10 mouse cellular contexts compared by ENCODE assay signal in genomic region chr7:125427492-125428090, GRCm38 (mm10). TPM values are rescaled to one million over a fixed set of nuclear protein-coding genes. Genes with fewer than 3 reads are reported as not detected.
DNase-seq lines count a peak whose midpoint lies in the region; ATAC-seq lines count a peak whose summit lies in the region.
"Had no signal": no experiment of that assay in that cellular context is flagged by ENCODE, and none has a peak within 500 bp of the region (broad histone marks: within the 10 kb centered on the region; RNA-seq: fewer than 3 reads in every experiment).

No protein-coding gene starts in this region.

- no peaks in the 10 kb centered on the region for H3K36me3 ChIP-seq in heart, embryonic 11.5 days (ENCODE audit: control insufficient read depth, insufficient read depth, low read length)
- no peaks in the 10 kb centered on the region for H3K36me3 ChIP-seq in midbrain, embryonic 10.5 days
- H3K36me3 ChIP-seq: hindbrain, embryonic 15.5 days; lung, embryonic 15.5 days had no signal

- intact Hi-C loops in heart, postnatal 36 days (cut with DNase I): no loop called here

- no peak overlapping the region for H3K4me3 ChIP-seq in heart, embryonic 11.5 days (ENCODE audit: low read depth, low read length)
- H3K4me3 ChIP-seq in midbrain, embryonic 10.5 days: no peak overlapping the region
- H3K4me3 ChIP-seq: hindbrain, embryonic 15.5 days; lung, embryonic 15.5 days had no signal

- DNase-seq in heart, postnatal 36 days: no peak
- DNase-seq in urinary bladder, postnatal 14 days (ENCODE audit: low spot score): peak; percentile 33
- no peak for DNase-seq in urinary bladder, adult 2 months (ENCODE audit: low spot score)
- DNase-seq in kidney, postnatal 25 days: peak; percentile 24 to 51
- DNase-seq in testis, postnatal 14 days (ENCODE audit: low spot score): peak; percentile 21
- DNase-seq in layer of hippocampus, adult 9-11 months: no peak
- DNase-seq in midbrain, embryonic 10.5 days (ENCODE audit: low spot score): no peak

- H3K9me3 ChIP-seq in heart, embryonic 11.5 days (replicated peaks; ENCODE audit: control insufficient read depth, low read length): no peaks in the 10 kb centered on the region; the same call in 1 of the 2 replicates
- peaks cover 5% of the 10 kb centered on the region; the same call in 1 of the 2 replicates for H3K9me3 ChIP-seq in midbrain, embryonic 10.5 days (replicated peaks)
- H3K9me3 ChIP-seq: lung, embryonic 15.5 days had no signal

- 0 out of 2 replicates have a peak, but pooled peaks have one; percentile 3 for ATAC-seq in heart, embryonic 11.5 days (replicated peaks; ENCODE audit: insufficient number of reproducible peaks, low FRiP score, low TSS enrichment)

- H3K27ac ChIP-seq in heart, embryonic 11.5 days (ENCODE audit: low read depth, low read length): 0 out of 2 replicates have a peak overlapping the region, but pooled peaks have one; percentile 25
- no peak overlapping the region for H3K27ac ChIP-seq in midbrain, embryonic 10.5 days (replicated peaks)
- H3K27ac ChIP-seq: hindbrain, embryonic 15.5 days; lung, embryonic 15.5 days had no signal

- H3K9ac ChIP-seq in heart, embryonic 11.5 days (ENCODE audit: low read depth, low read length): 0 out of 2 replicates have a peak overlapping the region, but pooled peaks have one; percentile 22
- H3K9ac ChIP-seq: hindbrain, embryonic 15.5 days; lung, embryonic 15.5 days had no signal

- WGBS in heart, embryonic 11.5 days (ENCODE audit: insufficient replicate concordance): 64% methylated on average over 12 of the region's 12 CpGs
- WGBS in midbrain, embryonic 10.5 days: 89% methylated on average over 12 of the region's 12 CpGs

- H3K27me3 ChIP-seq in heart, embryonic 11.5 days (ENCODE audit: control insufficient read depth, insufficient read depth, low read length): no peaks in the 10 kb centered on the region
- H3K27me3 ChIP-seq in midbrain, embryonic 10.5 days (ENCODE audit: low read depth, poor library complexity, severe bottlenecking): no peaks in the 10 kb centered on the region
- H3K27me3 ChIP-seq: hindbrain, embryonic 15.5 days; lung, embryonic 15.5 days had no signal

- no peak overlapping the region for H3K4me2 ChIP-seq in heart, embryonic 11.5 days
- H3K4me2 ChIP-seq: hindbrain, embryonic 15.5 days; lung, embryonic 15.5 days had no signal

- H3K4me1 ChIP-seq in heart, embryonic 11.5 days (ENCODE audit: control insufficient read depth, insufficient read depth, low read length): peaks cover 9% of the 10 kb centered on the region; the same call in 1 of the 2 replicates
- H3K4me1 ChIP-seq in midbrain, embryonic 10.5 days: no peaks in the 10 kb centered on the region
- H3K4me1 ChIP-seq: hindbrain, embryonic 15.5 days had no signal

RNA-seq across cellular contexts. Expression of gene Kdm8, which starts 16.9 kb away (rescaled TPM):
- 7.8 and 7.9 TPM in 2 replicates for polyA plus RNA-seq in heart, embryonic 11.5 days (2014; fragmentation: Nextera tagmentation; extraction: Ambion mirVana)
- 1 to 10 TPM; 3.0 to 5.6 TPM for total RNA-seq in heart, postnatal 36 days (2021)
- polyA plus RNA-seq in urinary bladder, adult 2 months (2012; rRNA removed): 5.8 and 6.2 TPM in 2 replicates
- polyA plus RNA-seq in midbrain, embryonic 10.5 days (2016; fragmentation: Nextera tagmentation; extraction: Ambion mirVana): 14.8 and 15.5 TPM in 2 replicates

Comparison
In these comparisons a context has a peak if more than half of its experiments do, and no peak if none do; other contexts are left out.
1. DNase-seq: peak in urinary bladder, postnatal 14 days (single experiment), kidney, postnatal 25 days (2 of 2) and testis, postnatal 14 days (single experiment); none in heart, postnatal 36 days (0 of 2), urinary bladder, adult 2 months (single experiment), layer of hippocampus, adult 9-11 months (single experiment) and midbrain, embryonic 10.5 days (single experiment).